Mouse (Mus musculus) forebrain, embryonic 10.5 days (tissue): ENCODE data around the gene AL731706.2. TPM values are rescaled to one million over a fixed set of nuclear protein-coding genes. Genes with fewer than 3 reads are reported as not detected.
A peak's percentile ranks its signal among the peaks of the same experiment; 100 is the strongest.
"Not testable (repeated sequence)": the region's sequence is repeated elsewhere in the genome, so short reads cannot be mapped to it uniquely, and the experiment has no call there.

Source experiments
- DNase-seq: peaks from one replicate; pipeline ENCODE4 v3.0.0-alpha.2; 2017; ENCODE audit warnings: low spot score; ENCODE audit errors: extremely low spot score
- H3K27ac ChIP-seq: fragments of 300-500 bp; sonication (generic); 2 replicates; pipeline ENCODE4 v1.5.1; 2016; ENCODE audit warnings: mild to moderate bottlenecking
- H3K27me3 ChIP-seq: fragments of 300-500 bp; sonication (generic); 2 replicates; pipeline ENCODE4 v1.6.1; 2016; ENCODE audit warnings: mild to moderate bottlenecking; ENCODE audit not compliant: poor library complexity, severe bottlenecking
- H3K36me3 ChIP-seq: fragments of 300-500 bp; sonication (generic); replicated peaks from 2 replicates; pipeline ENCODE4 v1.6.1; 2016; ENCODE audit warnings: mild to moderate bottlenecking, moderate library complexity
- H3K4me1 ChIP-seq: fragments of 300-500 bp; sonication (generic); 2 replicates; pipeline ENCODE4 v1.6.1; 2016
- H3K4me3 ChIP-seq: fragments of 300-500 bp; sonication (generic); 2 replicates; pipeline ENCODE4 v1.5.1; 2016; ENCODE audit warnings: mild to moderate bottlenecking, moderate library complexity
- H3K9me3 ChIP-seq: fragments of 300-500 bp; sonication (generic); 2 replicates; pipeline ENCODE4 v1.6.1; 2016; ENCODE audit warnings: mild to moderate bottlenecking, moderate library complexity
- WGBS: fragments of 180-500 bp; shearing (Covaris S2); methylation state at CpG from one replicate; pipeline ENCODE4 v1.1.7; 2016; 5-methylcytosine and 5-hydroxymethylcytosine counted together
- polyA plus RNA-seq: library from polyadenylated mRNA; unstranded; fragments of >200 nt; fragmentation: Nextera tagmentation; extraction: Ambion mirVana; gene quantifications from 2 replicates; pipeline ENCODE4 v1.2.1, GENCODE M21; 2016

AL731706.2 gene
- polyA plus RNA-seq, 1 experiment from 2014 or later, result 41.4 TPM

DNA sequence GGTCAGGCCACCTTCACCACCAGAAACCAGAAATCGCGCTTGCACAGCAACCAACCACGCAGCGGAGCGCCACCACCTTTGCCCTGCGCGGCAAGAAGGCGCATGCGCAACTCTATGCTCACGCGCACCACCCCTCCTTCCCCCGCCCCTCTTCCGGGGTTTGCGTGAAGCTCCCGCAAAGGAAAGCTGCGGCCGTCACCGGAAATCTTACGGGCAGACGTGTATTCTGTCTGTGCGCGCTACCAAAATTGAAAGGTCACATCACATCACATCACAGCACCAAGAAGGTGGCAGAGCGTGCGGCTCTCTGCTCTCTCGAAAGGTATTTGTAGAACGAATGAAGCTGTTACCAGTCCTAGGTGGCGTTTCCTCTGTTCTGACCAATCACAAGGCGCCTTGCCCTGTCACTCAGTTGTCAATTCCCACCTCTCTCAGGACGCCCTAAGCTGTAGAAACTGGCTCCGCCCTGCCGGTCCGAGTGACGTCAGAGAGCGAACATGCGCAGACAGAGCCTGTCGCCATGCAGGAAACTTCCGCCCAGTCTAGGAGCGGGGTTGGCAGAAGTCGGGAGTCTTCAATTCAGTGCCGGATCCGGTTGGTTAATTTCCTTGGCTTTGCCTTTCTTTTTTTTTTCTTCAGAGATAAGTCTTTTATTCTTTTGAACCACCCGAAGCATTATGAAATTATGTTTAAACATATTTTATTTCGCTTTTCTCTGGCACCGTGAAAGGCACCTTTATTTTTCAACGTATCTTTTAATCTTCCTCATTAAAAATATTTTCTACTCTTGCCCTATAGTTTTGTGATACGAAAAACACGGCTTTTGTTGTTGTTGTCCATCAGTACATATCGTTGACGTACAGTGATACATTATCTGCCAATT, 5.8 kb upstream of the AL731706.2 start, which contains the start of the genes Slx4ip, AL731706.1 and Mkks:
TSS of gene Slx4ip (plus strand) at position 151 of the 883 bp plus-strand sequence.
TSS of gene AL731706.1 (minus strand) at position 322 of the 883 bp plus-strand sequence.
TSS of gene Mkks (minus strand) at position 322 of the 883 bp plus-strand sequence.
- H3K27ac ChIP-seq, result peak within 1 kb of the TSS; percentile 97
- WGBS, result under 1% methylated on average over 49 of the region's 49 CpGs
- H3K9me3 ChIP-seq, result no peaks in the 10 kb centered on the region
- peaks cover 5% of the 10 kb centered on the region for H3K36me3 ChIP-seq
- DNase-seq, result peak; percentile 99
- H3K4me1 ChIP-seq, result peaks cover 21% of the 10 kb centered on the region
- H3K4me3 ChIP-seq, result peak within 1 kb of the TSS; percentile 82
- H3K27me3 ChIP-seq, result no peaks in the 10 kb centered on the region

DNA sequence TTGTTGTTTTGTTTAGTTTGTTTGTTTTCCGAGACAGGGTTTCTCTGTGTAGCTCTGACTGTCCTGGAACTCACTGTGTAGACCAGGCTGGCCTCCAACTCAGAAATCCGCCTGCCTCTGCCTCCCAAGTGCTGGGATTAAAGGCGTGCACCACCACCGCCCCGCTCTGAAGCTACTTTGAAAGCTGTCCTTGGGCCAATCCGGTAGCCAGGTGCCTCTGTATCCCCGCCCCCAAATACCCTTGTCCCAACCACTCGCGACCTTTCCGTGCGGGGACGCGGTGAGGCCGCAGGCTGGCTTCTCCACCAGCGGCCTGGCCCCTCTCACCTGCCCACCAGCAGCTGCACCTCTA, 5.2 kb upstream of the AL731706.2 start:
- DNase-seq, H3K9me3 ChIP-seq, H3K27me3 ChIP-seq: not testable (repeated sequence)
- H3K36me3 ChIP-seq, result peaks cover 11% of the 10 kb centered on the region
- WGBS, result 7% methylated on average over 15 of the region's 15 CpGs
- peak overlapping the region; percentile 97 for H3K27ac ChIP-seq
- H3K4me3 ChIP-seq, result peak overlapping the region; percentile 82
- H3K4me1 ChIP-seq, result peaks cover 21% of the 10 kb centered on the region

GRCm38 (mm10) chr2:136886846-136887245, 1.4 kb upstream of the AL731706.2 start:
- peaks cover 7% of the 10 kb centered on the region; the same call in 1 of the 2 replicates for H3K4me1 ChIP-seq
- H3K4me3 ChIP-seq, result no peak overlapping the region
- no peaks in the 10 kb centered on the region for H3K9me3 ChIP-seq
- H3K36me3 ChIP-seq, result peaks cover 46% of the 10 kb centered on the region
- DNase-seq, result no peak
- no peak overlapping the region for H3K27ac ChIP-seq
- WGBS, result 78% methylated on average over 4 of the region's 4 CpGs
- no peaks in the 10 kb centered on the region for H3K27me3 ChIP-seq

- Histone ChIP-seq H3K36me3 (no peaks in the 10 kb centered on the region), H3K27me3 (no peaks in the 10 kb centered on the region), H3K4me1 (peaks cover 34% of the 10 kb centered on the region), H3K4me3 (0 out of 2 replicates have a peak overlapping the region, but pooled peaks have one; percentile 9), H3K9me3 (no peaks in the 10 kb centered on the region), H3K27ac (peak overlapping the region; percentile 77)
- WGBS, result 16% methylated on average over 5 of the region's 5 CpGs
- DNase-seq, result peak; percentile 58
These were observed 30.7 kb downstream of the AL731706.2 start for GRCm38 (mm10) chr2:136854543-136855388.

DNA sequence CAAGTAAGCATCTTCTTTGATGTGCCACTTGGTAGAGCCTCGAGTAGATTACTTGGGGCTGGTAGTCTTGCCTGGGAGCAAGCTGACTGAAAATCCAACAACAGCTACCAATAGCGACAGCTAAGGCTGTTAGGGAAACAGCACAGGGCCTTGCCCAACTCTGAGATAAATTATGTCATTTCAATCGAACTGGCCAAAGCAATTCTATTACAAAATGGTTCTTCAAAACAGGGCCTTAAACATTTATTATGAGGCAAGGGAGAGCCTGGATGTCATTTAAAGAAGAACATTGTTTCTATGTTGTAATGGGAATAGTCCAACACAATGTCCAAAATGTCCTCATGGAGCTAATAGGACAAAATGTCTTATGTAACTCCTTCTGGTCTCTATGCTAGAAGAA, 35.1 kb downstream of the AL731706.2 start:
- Histone ChIP-seq H3K4me1 (peaks cover 27% of the 10 kb centered on the region), H3K27ac (no peak overlapping the region), H3K36me3 (no peaks in the 10 kb centered on the region), H3K4me3 (no peak overlapping the region), H3K27me3 (no peaks in the 10 kb centered on the region), H3K9me3 (no peaks in the 10 kb centered on the region)
- WGBS, result 79% methylated on average over 3 of the region's 3 CpGs
- no peak for DNase-seq

- no peaks in the 10 kb centered on the region for H3K27me3 ChIP-seq
- no peaks in the 10 kb centered on the region for H3K36me3 ChIP-seq
- H3K4me1 ChIP-seq, result no peaks in the 10 kb centered on the region
- H3K27ac ChIP-seq, result no peak overlapping the region
- no peak overlapping the region for H3K4me3 ChIP-seq
- H3K9me3 ChIP-seq, result no peaks in the 10 kb centered on the region
- WGBS, result 36% methylated on average over 1 of the region's 1 CpGs
- DNase-seq, result no peak
These were observed 47.5 kb downstream of the AL731706.2 start for GRCm38 (mm10) chr2:136837994-136838393.

GRCm38 (mm10) chr2:136835882-136836281, 49.6 kb downstream of the AL731706.2 start:
- Histone ChIP-seq H3K27ac (no peak overlapping the region), H3K36me3 (no peaks in the 10 kb centered on the region), H3K9me3 (no peaks in the 10 kb centered on the region), H3K27me3 (no peaks in the 10 kb centered on the region), H3K4me1 (no peaks in the 10 kb centered on the region), H3K4me3 (no peak overlapping the region)
- 75% methylated on average over 3 of the region's 3 CpGs for WGBS
- no peak for DNase-seq

Other genes with a start within 250 kb of the AL731706.2 start
- 3.6 and 4.7 TPM in 2 replicates for gene Snap25, start 172.2 kb downstream of the AL731706.2 start, polyA plus RNA-seq
- 7.6 and 8.1 TPM in 2 replicates for gene Slx4ip, start 5.5 kb upstream of the AL731706.2 start, polyA plus RNA-seq
- 24.6 and 25.5 TPM in 2 replicates for gene AL731706.1, start 5.7 kb upstream of the AL731706.2 start, polyA plus RNA-seq
- 12.4 and 14.6 TPM in 2 replicates for gene Mkks, start 5.7 kb upstream of the AL731706.2 start, polyA plus RNA-seq
- 18.9 and 20.4 TPM in 2 replicates for gene Jag1, start 231.0 kb upstream of the AL731706.2 start, polyA plus RNA-seq